Mouse (Mus musculus) forebrain, embryonic 14.5 days (tissue): ENCODE data around the gene Frmd4a. TPM values are rescaled to one million over a fixed set of nuclear protein-coding genes. Genes with fewer than 3 reads are reported as not detected.

Experiments used
- ATAC-seq: fragments of 200-750 bp; cut with Nextera tagmentation; 2 replicates; pipeline ENCODE4 v1.8.0; 2017; ENCODE audit warnings: mild to moderate bottlenecking, moderate library complexity
- DNase-seq: peaks from one replicate; pipeline ENCODE4 v3.0.0-alpha.2; 2015; ENCODE audit warnings: low spot score
- H3K27ac ChIP-seq: fragments of 300-500 bp; sonication (generic); 2 replicates; pipeline ENCODE4 v1.5.1; 2014; ENCODE audit warnings: low read depth, mild to moderate bottlenecking, control low read depth, low read length, moderate library complexity
- H3K27me3 ChIP-seq: fragments of 300-500 bp; sonication (generic); replicated peaks from 2 replicates; pipeline ENCODE4 v1.6.1; 2014; ENCODE audit warnings: low read length, control low read depth, mixed read lengths; ENCODE audit not compliant: control insufficient read depth, insufficient read depth
- H3K36me3 ChIP-seq: fragments of 300-500 bp; sonication (generic); 2 replicates; pipeline ENCODE4 v1.6.1; 2014; ENCODE audit warnings: low read length, control low read depth; ENCODE audit not compliant: control insufficient read depth, insufficient read depth
- H3K4me1 ChIP-seq: fragments of 300-500 bp; sonication (generic); 2 replicates; pipeline ENCODE4 v1.6.1; 2014; ENCODE audit warnings: antibody characterized with exemption, low read length, control low read depth; ENCODE audit not compliant: control insufficient read depth, insufficient read depth
- H3K4me2 ChIP-seq: fragments of 300-500 bp; sonication (generic); 2 replicates; pipeline ENCODE4 v1.6.1; 2014; ENCODE audit warnings: mild to moderate bottlenecking, control low read depth, low read length
- H3K4me3 ChIP-seq: fragments of 300-500 bp; sonication (generic); 2 replicates; pipeline ENCODE4 v1.5.1; 2014; ENCODE audit warnings: low read depth, low read length, control low read depth
- H3K9ac ChIP-seq: fragments of 300-500 bp; sonication (generic); 2 replicates; pipeline ENCODE4 v1.6.1; 2014; ENCODE audit warnings: mild to moderate bottlenecking, low read length, control low read depth, moderate library complexity
- H3K9me3 ChIP-seq: fragments of 300-500 bp; sonication (generic); replicated peaks from 2 replicates; pipeline ENCODE4 v1.6.1; 2016; ENCODE audit warnings: low read length, control low read depth, mixed read lengths; ENCODE audit not compliant: control insufficient read depth
- WGBS: fragments of 180-500 bp; shearing (Covaris S2); extraction: QIAGEN DNeasy Blood & Tissue Kit; methylation state at CpG from one replicate; pipeline ENCODE4 v1.1.7; 2014; 5-methylcytosine and 5-hydroxymethylcytosine counted together
- polyA plus RNA-seq: library from polyadenylated mRNA; unstranded; fragments of >200 nt; fragmentation: Nextera tagmentation; extraction: Ambion mirVana; gene quantifications from 2 replicates; pipeline ENCODE4 v1.2.1, GENCODE M21; 2014

Frmd4a gene
- polyA plus RNA-seq, 1 experiment from 2014 or later = 36.9 TPM

DNA sequence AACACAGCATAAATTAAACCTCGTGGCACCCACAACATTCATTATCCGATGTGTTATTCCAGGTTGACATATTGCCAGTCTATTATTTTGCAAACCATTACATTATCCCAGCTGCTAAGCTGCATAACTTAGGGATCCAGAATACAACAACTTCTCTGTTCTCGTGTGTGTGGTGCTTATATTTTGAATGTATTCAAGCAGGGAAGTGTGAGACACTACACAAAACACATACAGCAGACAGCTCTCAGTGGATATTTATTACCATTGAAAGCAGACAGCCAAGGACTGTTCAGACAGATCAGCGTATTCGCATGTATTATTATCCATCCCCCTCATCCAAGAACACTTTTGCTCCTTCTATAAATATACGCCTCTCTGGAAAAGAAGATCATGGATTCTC lies 289.6 kb downstream of the Frmd4a start:
- Histone ChIP-seq H3K9ac (no peak overlapping the region), H3K36me3 (no peaks in the 10 kb centered on the region), H3K27ac (peak overlapping the region; percentile 3; the same call in 1 of the 2 replicates), H3K9me3 (no peaks in the 10 kb centered on the region), H3K4me3 (no peak overlapping the region), H3K4me2 (no peak overlapping the region), H3K4me1 (0 out of 2 replicates have a peak, but pooled peaks cover 7% of the 10 kb centered on the region), H3K27me3 (no peaks in the 10 kb centered on the region)
- 44% methylated on average over 6 of the region's 6 CpGs for WGBS
- ATAC-seq (peak; percentile 92), DNase-seq (peak; percentile 84)

DNA sequence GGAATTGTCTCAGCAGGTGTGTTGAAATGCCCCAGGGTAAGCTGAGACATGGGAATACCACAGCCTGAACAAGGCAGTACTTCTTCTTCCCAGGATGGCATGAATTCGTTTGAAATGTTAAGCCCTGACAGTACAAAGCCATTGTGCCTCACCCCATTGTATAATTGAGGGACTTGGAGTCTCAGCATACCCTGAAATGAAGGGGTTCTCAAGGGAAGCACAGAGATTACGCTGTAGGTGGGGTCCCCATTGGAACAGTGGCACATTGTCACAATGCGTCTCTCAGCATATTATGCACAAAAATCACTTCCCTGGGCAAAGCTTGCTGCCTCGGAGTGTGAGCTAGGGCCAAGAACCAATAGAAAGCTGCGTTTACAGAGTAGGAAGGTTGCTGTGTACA lies 297.0 kb downstream of the Frmd4a start:
- Histone ChIP-seq H3K9ac (no peak overlapping the region), H3K9me3 (no peaks in the 10 kb centered on the region), H3K27ac (no peak overlapping the region), H3K36me3 (no peaks in the 10 kb centered on the region), H3K27me3 (no peaks in the 10 kb centered on the region), H3K4me3 (no peak overlapping the region), H3K4me1 (no peaks in the 10 kb centered on the region), H3K4me2 (no peak overlapping the region)
- WGBS = 44% methylated on average over 5 of the region's 5 CpGs
- ATAC-seq = no peak
- DNase-seq = no peak

DNA sequence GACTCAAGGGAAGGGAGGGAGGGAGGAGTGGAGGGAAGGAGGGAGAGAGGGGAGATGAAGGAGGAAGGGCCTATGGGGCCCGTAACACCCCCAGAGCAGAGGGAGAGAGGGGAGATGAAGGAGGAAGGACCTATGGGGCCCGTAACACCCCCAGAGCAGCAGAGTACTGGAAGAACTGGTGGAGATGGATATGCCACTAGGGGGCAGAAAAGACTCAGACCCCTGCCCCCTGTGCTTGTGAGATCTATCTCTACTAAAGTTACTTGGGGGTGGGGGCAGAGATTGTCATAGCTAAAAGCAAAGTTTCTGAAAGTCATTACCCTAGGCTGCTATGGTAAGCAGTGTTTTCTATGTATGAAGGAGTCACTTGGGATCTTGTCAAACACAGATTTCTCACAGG lies 299.1 kb downstream of the Frmd4a start:
- Histone ChIP-seq H3K4me1 (no peaks in the 10 kb centered on the region), H3K27me3 (no peaks in the 10 kb centered on the region), H3K27ac (no peak overlapping the region), H3K4me2 (no peak overlapping the region), H3K36me3 (no peaks in the 10 kb centered on the region), H3K9ac (no peak overlapping the region), H3K4me3 (no peak overlapping the region), H3K9me3 (no peaks in the 10 kb centered on the region)
- ATAC-seq (no peak), DNase-seq (no peak)
- 72% methylated on average over 2 of the region's 2 CpGs for WGBS

DNA sequence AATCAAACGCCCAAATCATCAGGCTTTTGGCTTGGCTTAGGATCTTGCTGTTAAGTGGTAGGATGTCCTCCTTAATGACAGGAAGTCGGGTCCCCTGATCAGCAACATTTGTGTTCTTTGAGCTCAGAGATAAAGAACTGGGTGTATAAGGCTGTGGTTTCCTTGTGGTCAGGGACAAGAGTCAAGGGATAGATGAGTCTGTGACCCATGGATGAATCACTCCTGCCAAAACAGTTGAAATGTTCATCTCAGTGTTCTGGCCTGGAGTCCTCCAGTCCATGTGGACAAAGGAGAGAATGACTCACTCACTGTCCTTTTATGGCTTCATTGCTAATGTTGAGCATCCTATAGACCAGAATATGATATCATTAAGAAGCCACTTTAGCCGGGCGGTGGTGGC lies 300.6 kb downstream of the Frmd4a start:
- Histone ChIP-seq H3K4me2 (no peak overlapping the region), H3K4me3 (no peak overlapping the region), H3K27me3 (no peaks in the 10 kb centered on the region), H3K4me1 (no peaks in the 10 kb centered on the region), H3K27ac (no peak overlapping the region), H3K36me3 (no peaks in the 10 kb centered on the region), H3K9me3 (no peaks in the 10 kb centered on the region), H3K9ac (no peak overlapping the region)
- no peak for DNase-seq
- no peak for ATAC-seq
- 87% methylated on average over 4 of the region's 4 CpGs for WGBS

DNA sequence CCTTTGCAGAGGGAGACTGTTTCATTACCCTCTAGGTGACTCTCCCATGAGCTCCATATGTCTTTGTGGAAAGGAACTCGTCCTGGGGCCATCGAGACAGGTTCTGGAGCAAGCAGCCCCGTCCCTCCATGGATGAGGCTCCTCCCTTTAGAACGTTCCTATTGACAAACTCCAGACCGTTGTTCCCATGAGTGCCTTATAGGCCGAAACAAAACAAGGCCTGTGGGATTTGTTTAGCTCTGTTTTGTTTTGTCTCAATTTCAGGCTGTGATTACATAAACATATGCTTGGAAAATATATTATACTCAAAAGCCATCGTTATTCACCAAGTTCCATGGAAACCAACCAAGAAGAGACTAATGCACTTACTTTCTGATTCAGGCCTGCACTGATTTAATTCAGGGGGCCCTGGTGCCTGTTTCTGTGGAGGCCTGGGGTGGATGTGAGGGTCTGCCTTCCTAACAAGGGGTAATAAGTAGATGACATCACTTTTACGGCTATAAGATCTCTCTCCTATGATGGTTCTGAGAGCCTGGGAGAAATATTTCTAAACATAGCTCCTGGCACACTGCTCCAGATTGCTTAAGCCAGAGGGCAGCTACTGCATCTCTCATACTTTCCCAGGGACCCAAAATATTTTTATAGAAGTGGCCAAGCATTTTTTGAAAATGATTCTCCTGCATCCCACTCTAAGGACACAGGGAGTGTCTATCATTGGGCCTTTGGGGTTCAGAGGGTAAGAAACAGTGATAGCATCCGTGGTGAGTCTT lies 308.9 kb downstream of the Frmd4a start:
- H3K27me3 ChIP-seq = no peaks in the 10 kb centered on the region
- no peak overlapping the region for H3K4me3 ChIP-seq
- ATAC-seq (no peak), DNase-seq (no peak)
- WGBS = 57% methylated on average over 9 of the region's 9 CpGs
- no peak overlapping the region for H3K27ac ChIP-seq
- no peak overlapping the region for H3K4me2 ChIP-seq
- H3K9ac ChIP-seq = no peak overlapping the region
- no peaks in the 10 kb centered on the region for H3K36me3 ChIP-seq
- no peaks in the 10 kb centered on the region for H3K4me1 ChIP-seq
- no peaks in the 10 kb centered on the region for H3K9me3 ChIP-seq

DNA sequence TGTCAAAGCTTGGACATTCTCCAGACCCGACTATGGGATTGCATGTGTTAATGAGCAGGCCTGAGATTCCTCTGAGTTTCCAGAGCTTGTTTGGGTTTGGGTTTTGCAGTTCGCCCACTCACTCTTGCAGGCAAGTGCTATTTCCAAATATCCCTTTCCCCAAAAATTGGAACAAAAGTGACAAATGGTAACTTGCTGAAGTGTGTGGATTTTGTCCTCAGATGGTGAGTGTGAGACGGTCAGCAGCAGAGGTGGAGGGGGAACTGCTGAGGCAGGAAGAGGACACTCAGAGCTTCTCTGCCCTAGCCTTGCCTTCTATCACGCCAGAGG lies 309.5 kb downstream of the Frmd4a start:
- 76% methylated on average over 4 of the region's 4 CpGs for WGBS
- H3K36me3 ChIP-seq = no peaks in the 10 kb centered on the region
- H3K27me3 ChIP-seq = no peaks in the 10 kb centered on the region
- H3K4me2 ChIP-seq = no peak overlapping the region
- no peak overlapping the region for H3K27ac ChIP-seq
- ATAC-seq (no peak), DNase-seq (no peak)
- H3K9me3 ChIP-seq = no peaks in the 10 kb centered on the region
- no peaks in the 10 kb centered on the region for H3K4me1 ChIP-seq
- H3K4me3 ChIP-seq = no peak overlapping the region
- no peak overlapping the region for H3K9ac ChIP-seq

DNA sequence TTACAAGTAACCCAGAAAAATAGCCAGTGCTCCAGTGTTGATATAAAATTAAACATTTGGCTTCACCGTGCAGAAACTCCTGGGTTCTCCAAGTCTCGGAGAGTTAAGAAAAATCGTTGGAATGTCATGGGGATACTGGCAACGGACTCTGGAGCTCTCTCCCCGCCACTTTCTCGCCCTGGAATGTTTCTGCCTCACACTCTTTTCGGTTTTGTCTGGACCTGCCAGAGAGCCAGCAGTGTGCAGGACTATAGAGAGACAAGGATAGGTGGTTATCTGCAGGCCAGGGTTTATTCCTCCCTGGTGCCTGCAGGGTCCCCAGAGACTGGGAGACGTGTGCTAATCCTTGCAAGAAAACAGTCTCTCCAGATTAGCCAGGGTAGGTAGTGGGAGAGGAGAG lies 314.9 kb downstream of the Frmd4a start:
- no peak overlapping the region for H3K4me2 ChIP-seq
- H3K9ac ChIP-seq = no peak overlapping the region
- H3K4me1 ChIP-seq = peaks cover 7% of the 10 kb centered on the region; the same call in 1 of the 2 replicates
- H3K9me3 ChIP-seq = no peaks in the 10 kb centered on the region
- WGBS = 76% methylated on average over 8 of the region's 8 CpGs
- DNase-seq (no peak), ATAC-seq (no peak)
- H3K4me3 ChIP-seq = no peak overlapping the region
- H3K27ac ChIP-seq = no peak overlapping the region
- H3K27me3 ChIP-seq = no peaks in the 10 kb centered on the region
- H3K36me3 ChIP-seq = no peaks in the 10 kb centered on the region

DNA sequence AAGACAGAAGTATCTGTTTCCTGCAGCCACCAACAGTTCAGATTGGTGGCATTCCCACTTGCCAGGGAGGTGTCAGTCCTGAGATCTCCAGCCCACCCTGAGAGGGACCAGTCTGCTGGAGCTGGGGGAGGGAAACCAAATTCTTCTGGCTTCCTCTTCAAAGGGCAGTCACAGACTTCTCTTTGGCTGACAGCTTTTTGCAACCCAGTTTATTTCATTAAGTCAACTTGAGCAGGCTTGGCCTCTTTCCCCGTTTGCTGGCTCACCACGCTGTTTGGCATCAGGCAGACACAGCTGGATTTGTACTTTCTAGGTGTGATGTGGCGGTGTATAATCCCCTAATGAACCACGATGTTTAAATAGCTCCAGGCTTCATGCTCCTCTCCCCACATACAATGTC lies 316.7 kb downstream of the Frmd4a start:
- 25% methylated on average over 4 of the region's 4 CpGs for WGBS
- no peaks in the 10 kb centered on the region for H3K9me3 ChIP-seq
- DNase-seq (peak; percentile 39), ATAC-seq (no peak)
- H3K4me1 ChIP-seq = peaks cover 7% of the 10 kb centered on the region; the same call in 1 of the 2 replicates
- no peaks in the 10 kb centered on the region for H3K27me3 ChIP-seq
- no peak overlapping the region for H3K27ac ChIP-seq
- H3K9ac ChIP-seq = no peak overlapping the region
- H3K36me3 ChIP-seq = no peaks in the 10 kb centered on the region
- no peak overlapping the region for H3K4me2 ChIP-seq
- no peak overlapping the region for H3K4me3 ChIP-seq

DNA sequence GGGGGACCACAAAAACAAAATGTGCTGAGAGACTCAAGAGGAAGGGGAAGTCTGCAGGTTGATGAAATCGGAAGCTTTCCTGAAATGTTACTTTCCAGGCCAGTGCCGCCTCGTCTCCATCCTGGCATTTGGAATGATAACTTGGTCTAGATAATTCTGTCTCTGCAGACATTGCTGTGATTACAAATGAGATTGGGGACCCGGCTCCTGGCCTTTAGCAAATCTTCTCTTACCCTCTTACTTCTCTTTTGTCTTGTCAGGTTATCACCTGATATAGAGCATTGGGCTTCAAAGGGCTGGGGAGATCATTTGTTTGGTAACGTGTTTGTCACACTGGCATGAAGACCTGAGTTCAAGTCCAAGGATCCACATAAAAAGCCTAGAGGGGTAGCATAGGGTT lies 317.4 kb downstream of the Frmd4a start:
- Histone ChIP-seq H3K27ac (no peak overlapping the region), H3K36me3 (no peaks in the 10 kb centered on the region), H3K4me3 (no peak overlapping the region), H3K9me3 (no peaks in the 10 kb centered on the region), H3K9ac (no peak overlapping the region), H3K27me3 (no peaks in the 10 kb centered on the region), H3K4me2 (no peak overlapping the region), H3K4me1 (peaks cover 7% of the 10 kb centered on the region; the same call in 1 of the 2 replicates)
- DNase-seq (no peak), ATAC-seq (no peak)
- 94% methylated on average over 5 of the region's 5 CpGs for WGBS
